Mouse (Mus musculus): ENCODE data around the gene Ttc9b.

- no peak for TF ChIP-seq CTCF (IDR thresholded peaks at IDR 0.05; ENCODE audit: extremely low read depth, insufficient read length, insufficient replicate concordance, low read depth, low read length)
- TF ChIP-seq POLR2A (IDR thresholded peaks at IDR 0.05; ENCODE audit: low read depth, low read length): no peak
These were observed 34.6 kb downstream of the Ttc9b start for GRCm38 (mm10) chr7:27688246-27688788.

Data from small intestine, adult 2 months (tissue).